Mouse (Mus musculus) ES-E14 (cell line): Measurements from ENCODE around the gene Cep85l. TPM values are rescaled to one million over a fixed set of nuclear protein-coding genes. Genes with fewer than 3 reads are reported as not detected.

Source experiments
- DNase-seq: peaks from one replicate; pipeline ENCODE4 v3.0.0-alpha.2; 2013; ENCODE audit warnings: low read depth, low spot score
- H3K27ac ChIP-seq: 2 replicates; pipeline ENCODE4 v1.5.1; 2012; ENCODE audit warnings: low read depth, mild to moderate bottlenecking, low read length, moderate library complexity, mixed read lengths; ENCODE audit not compliant: poor library complexity, insufficient read depth, severe bottlenecking
- H3K36me3 ChIP-seq: 2 replicates; pipeline ENCODE4 v1.6.1; 2012; ENCODE audit warnings: mild to moderate bottlenecking, low read length, moderate library complexity, mixed read lengths; ENCODE audit not compliant: control insufficient read depth, poor library complexity, insufficient read depth, severe bottlenecking
- H3K4me1 ChIP-seq, 2 experiments: fragments of 150-350 bp in 1 of 2; sonication (generic) in 1 of 2; 2 replicates each; pipeline ENCODE4 v1.6.1; 2012; ENCODE audit warnings: low read length in 2 of 2, mild to moderate bottlenecking in 1 of 2, mixed read lengths in 1 of 2; ENCODE audit not compliant: control insufficient read depth in 2 of 2, insufficient read depth in 2 of 2, poor library complexity in 1 of 2
- H3K4me3 ChIP-seq, 2 experiments: fragments of 150-350 bp in 1 of 2; sonication (generic) in 1 of 2; 2 replicates each; pipeline ENCODE4 v1.5.1; 2012; ENCODE audit warnings: low read length in 2 of 2, low read depth in 1 of 2, mild to moderate bottlenecking in 1 of 2, mixed read lengths in 1 of 2; ENCODE audit not compliant: insufficient read depth in 1 of 2, poor library complexity in 1 of 2, severe bottlenecking in 1 of 2
- H3K9ac ChIP-seq: 2 replicates; pipeline ENCODE4 v1.6.1; 2012; ENCODE audit warnings: low read depth, mild to moderate bottlenecking, low read length, mixed read lengths; ENCODE audit not compliant: poor library complexity, insufficient read depth, severe bottlenecking
- H3K9me3 ChIP-seq: fragments of 150-350 bp; sonication (generic); 2 replicates; pipeline ENCODE4 v1.6.1; 2012; ENCODE audit warnings: low read depth, mild to moderate bottlenecking, low read length; ENCODE audit not compliant: control insufficient read depth, insufficient read depth
- CHD2 ChIP-seq: IDR thresholded peaks from 2 replicates; pipeline ENCODE4 v1.6.1; 2014; ENCODE audit warnings: mild to moderate bottlenecking, low read depth, low read length, inconsistent platforms
- HCFC1 ChIP-seq: IDR thresholded peaks from 2 replicates; pipeline ENCODE4 v1.6.1; 2012; ENCODE audit warnings: low read length, inconsistent platforms, borderline replicate concordance; ENCODE audit not compliant: insufficient read depth
- MAFK ChIP-seq: IDR thresholded peaks from 2 replicates; pipeline ENCODE4 v1.6.1; 2014; ENCODE audit warnings: mild to moderate bottlenecking, low read depth, low read length, inconsistent platforms; ENCODE audit not compliant: insufficient read depth
- ZC3H11A ChIP-seq: IDR thresholded peaks from 2 replicates; pipeline ENCODE4 v1.6.1; 2012; ENCODE audit warnings: low read depth, mild to moderate bottlenecking, inconsistent platforms, low read length, borderline replicate concordance
- ZNF384 ChIP-seq: IDR thresholded peaks from 2 replicates; pipeline ENCODE4 v1.6.1; 2012; ENCODE audit warnings: low read depth, low read length, inconsistent platforms
- in situ Hi-C, 2 experiments: fragments of 600-800 bp; cut with MboI; formaldehyde crosslinking; loops; one replicate each; pipeline ENCODE4 v1.15.1; 2025; ENCODE audit warnings: low sequenced_read_pairs in 2 of 2, inconsistent platforms in 1 of 2; ENCODE audit not compliant: unreplicated experiment in 2 of 2
- total RNA-seq: library from RNA; depleted of rRNA; stranded (reverse); fragments of 300-350 nt; gene quantifications from 2 replicates; pipeline ENCODE4 v1.2.3, GENCODE M21; 2012

The Cep85l gene
- total RNA-seq, 1 experiment: 3.6 TPM

- TF ChIP-seq CHD2 (no peak), ZNF384 (no peak), MAFK (no peak), ZC3H11A (no peak), HCFC1 (no peak)
- DNase-seq: no peak
- Histone ChIP-seq H3K4me3 (no peak overlapping the region), H3K9me3 (no peaks in the 10 kb centered on the region), H3K36me3 (no peaks in the 10 kb centered on the region), H3K9ac (no peak overlapping the region), H3K27ac (no peak overlapping the region), H3K4me1 (peaks cover 5% of the 10 kb centered on the region in 2 experiments; a peak in 3 of 4 replicates)
- in situ Hi-C loops: no loop called here
Observed at GRCm38 (mm10) chr10:53416152-53416712, 36.5 kb upstream of the Cep85l start.

- TF ChIP-seq ZNF384 (no peak), HCFC1 (no peak), ZC3H11A (no peak), CHD2 (no peak), MAFK (no peak)
- Histone ChIP-seq H3K36me3 (no peaks in the 10 kb centered on the region), H3K27ac (no peak overlapping the region), H3K4me1 (peaks cover 5% of the 10 kb centered on the region in 2 experiments; a peak in 3 of 4 replicates), H3K9ac (no peak overlapping the region), H3K9me3 (no peaks in the 10 kb centered on the region), H3K4me3 (no peak overlapping the region)
- no peak for DNase-seq
- in situ Hi-C loops: no loop called here
Observed at GRCm38 (mm10) chr10:53415252-53415651, 35.5 kb upstream of the Cep85l start.

GRCm38 (mm10) chr10:53414092-53415085 is 34.6 kb upstream of the Cep85l start:
- Histone ChIP-seq H3K27ac (no peak overlapping the region), H3K9me3 (no peaks in the 10 kb centered on the region), H3K9ac (no peak overlapping the region), H3K36me3 (no peaks in the 10 kb centered on the region), H3K4me1 (peaks cover 5% of the 10 kb centered on the region in 2 experiments; a peak in 3 of 4 replicates), H3K4me3 (no peak overlapping the region)
- no peak for TF ChIP-seq ZNF384
- peak; percentile 71 for TF ChIP-seq MAFK
- DNase-seq: no peak
- in situ Hi-C loops: no loop called here

GRCm38 (mm10) chr10:53412936-53413335 is 33.2 kb upstream of the Cep85l start:
- Histone ChIP-seq H3K4me3 (peak overlapping the region in 1 of 2 experiments; percentile 58; a peak in 2 of 4 replicates), H3K36me3 (no peaks in the 10 kb centered on the region), H3K27ac (no peak overlapping the region), H3K9ac (no peak overlapping the region), H3K9me3 (no peaks in the 10 kb centered on the region), H3K4me1 (peaks cover 5% of the 10 kb centered on the region in 2 experiments; a peak in 3 of 4 replicates)
- peak; percentile 37 for DNase-seq
- in situ Hi-C loops: no loop called here
- TF ChIP-seq CHD2 (no peak), ZC3H11A (no peak), MAFK (no peak), HCFC1 (no peak), ZNF384 (no peak)
